Mouse (Mus musculus) MEL (cell line): ENCODE results near the gene Rnf26.

ENCODE experiments used
- BHLHE40 ChIP-seq: IDR thresholded peaks from 2 replicates; pipeline ENCODE4 v1.6.1; 2012; ENCODE audit warnings: low read depth, mild to moderate bottlenecking, inconsistent platforms, low read length, improper control_type of control experiment, borderline replicate concordance
- CHD1 ChIP-seq: IDR thresholded peaks from 2 replicates; pipeline ENCODE4 v1.6.1; 2012; ENCODE audit warnings: low read depth, mild to moderate bottlenecking, inconsistent platforms, low read length, improper control_type of control experiment
- CTCF ChIP-seq, 3 experiments: IDR thresholded peaks in 2 of 3; conservative IDR thresholded peaks in 1 of 3; 2 replicates each; pipeline ENCODE4 v1.5.1; 2011 to 2012; ENCODE audit warnings: low read length in 3 of 3, low read depth in 2 of 3, mild to moderate bottlenecking in 2 of 3, improper control_type of control experiment in 1 of 3, inconsistent platforms in 1 of 3, mixed read lengths in 1 of 3, moderate library complexity in 1 of 3; ENCODE audit not compliant: control insufficient read depth in 1 of 3, insufficient read depth in 1 of 3, poor library complexity in 1 of 3, severe bottlenecking in 1 of 3
- E2F4 ChIP-seq: IDR thresholded peaks from 2 replicates; pipeline ENCODE4 v1.6.1; 2011; ENCODE audit warnings: low read depth, low read length, improper control_type of control experiment, borderline replicate concordance
- POLR2A ChIP-seq, 2 experiments: IDR thresholded peaks; 2 replicates each; pipeline ENCODE4 v1.6.1; 2011 to 2012; ENCODE audit warnings: low read length in 2 of 2, mild to moderate bottlenecking in 2 of 2, control low read depth in 1 of 2, improper control_type of control experiment in 1 of 2, low read depth in 1 of 2, moderate library complexity in 1 of 2; ENCODE audit not compliant: control insufficient read depth in 1 of 2, insufficient read depth in 1 of 2, poor library complexity in 1 of 2
- SMC3 ChIP-seq: IDR thresholded peaks from 2 replicates; pipeline ENCODE4 v1.6.1; 2011; ENCODE audit warnings: low read depth, low read length, improper control_type of control experiment
- UBTF ChIP-seq: IDR thresholded peaks from 2 replicates; pipeline ENCODE4 v1.6.1; 2012; ENCODE audit warnings: low read depth, mild to moderate bottlenecking, inconsistent platforms, low read length, improper control_type of control experiment, moderate library complexity, borderline replicate concordance; ENCODE audit not compliant: insufficient read depth
- USF1 ChIP-seq: IDR thresholded peaks from 2 replicates; pipeline ENCODE4 v1.6.1; 2014; ENCODE audit warnings: low read depth, mild to moderate bottlenecking, inconsistent platforms, low read length, improper control_type of control experiment, moderate library complexity
- USF2 ChIP-seq, 2 experiments: IDR thresholded peaks; 2 replicates each; pipeline ENCODE4 v1.6.1; 2011 to 2012; ENCODE audit warnings: improper control_type of control experiment in 2 of 2, low read length in 2 of 2, borderline replicate concordance in 1 of 2, inconsistent platforms in 1 of 2, low read depth in 1 of 2, mild to moderate bottlenecking in 1 of 2; ENCODE audit not compliant: insufficient read depth in 1 of 2
- ZC3H11A ChIP-seq: IDR thresholded peaks from 2 replicates; pipeline ENCODE4 v1.6.1; 2012; ENCODE audit warnings: low read depth, mild to moderate bottlenecking, inconsistent platforms, low read length, improper control_type of control experiment

GRCm38 (mm10) chr9:44137846-44138245 lies 24.5 kb upstream of the Rnf26 start:
- TF ChIP-seq BHLHE40, result no peak
- TF ChIP-seq SMC3, result no peak
- TF ChIP-seq ZC3H11A, result no peak
- no peak for TF ChIP-seq POLR2A (IDR thresholded peaks at IDR 0.05; ENCODE audit: control insufficient read depth in 1 of 2, insufficient read depth in 1 of 2, low read depth in 1 of 2, low read length in 2 of 2, poor library complexity in 1 of 2)
- no peak for TF ChIP-seq CTCF (IDR thresholded peaks at IDR 0.05 in 2 of 3, conservative IDR thresholded peaks at IDR 0.05 in 1 of 3; ENCODE audit: control insufficient read depth in 1 of 3, insufficient read depth in 1 of 3, low read depth in 2 of 3, low read length in 3 of 3, poor library complexity in 1 of 3, severe bottlenecking in 1 of 3)
- TF ChIP-seq USF1, result no peak
- TF ChIP-seq CHD1, result no peak
- no peak for TF ChIP-seq USF2 (IDR thresholded peaks at IDR 0.05; ENCODE audit: borderline replicate concordance in 1 of 2, insufficient read depth in 1 of 2, low read depth in 1 of 2, low read length in 2 of 2)
- no peak for TF ChIP-seq UBTF
- TF ChIP-seq E2F4, result no peak
